Mouse (Mus musculus): ENCODE results near the gene Pja2. TPM values are rescaled to one million over a fixed set of nuclear protein-coding genes. Genes with fewer than 3 reads are reported as not detected.

Gene Pja2
- 36.0 and 39.3 TPM in 2 replicates for polyA plus RNA-seq (2015; fragmentation: Nextera tagmentation; extraction: Ambion mirVana)

DNA sequence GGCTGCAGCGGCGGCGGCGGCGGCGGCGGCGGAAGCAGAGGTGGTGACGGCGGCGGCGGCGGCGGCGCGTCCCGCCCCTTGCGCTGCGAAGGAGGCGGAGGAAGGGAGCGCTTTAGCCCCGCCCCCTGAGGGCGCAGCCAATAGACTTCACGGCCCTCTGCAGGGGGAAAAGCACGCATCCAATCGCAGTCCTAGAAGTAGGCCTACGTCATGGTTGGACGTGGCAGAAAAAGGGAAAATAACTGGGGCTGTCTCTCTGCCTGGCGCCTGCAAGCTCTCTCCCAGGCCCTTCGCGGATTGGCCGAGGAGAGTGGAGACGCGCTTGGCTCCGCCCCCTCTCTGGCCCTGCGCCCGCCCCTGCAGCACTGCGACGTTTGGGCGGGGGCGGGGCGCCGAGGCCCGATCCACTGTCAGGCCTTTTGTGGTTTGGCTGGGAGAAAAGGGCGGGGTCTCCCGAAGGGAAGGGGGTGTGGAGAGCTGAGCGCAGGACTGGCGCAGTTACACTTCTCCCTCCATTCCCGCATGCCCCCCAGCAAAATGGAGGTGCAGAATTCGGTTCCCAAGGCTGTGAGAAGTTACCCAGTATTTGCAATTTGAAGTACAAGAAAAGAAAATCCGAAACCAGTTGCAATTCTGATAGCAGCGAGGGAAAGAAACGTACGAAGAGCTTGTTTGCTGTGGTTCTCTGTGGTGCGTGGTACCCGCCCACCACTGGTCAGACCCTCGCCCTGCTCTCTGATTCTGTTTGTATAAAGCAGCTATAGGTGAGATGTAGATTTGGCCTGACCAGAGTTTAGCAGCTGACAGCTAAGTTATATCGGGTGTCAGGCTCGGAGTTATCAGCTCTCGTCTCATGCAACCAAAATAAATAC, at the start of gene Pja2:
TSS of gene Pja2 (minus strand) at position 19 of the 872 bp plus-strand sequence.
- Histone ChIP-seq H3K27ac (ENCODE audit: low read depth, low read length) (peak within 1 kb of the TSS; percentile 98), H3K27me3 (replicated peaks; ENCODE audit: control insufficient read depth, insufficient read depth, low read length) (no peaks in the 10 kb centered on the region), H3K9me3 (ENCODE audit: control insufficient read depth) (no peaks in the 10 kb centered on the region), H3K4me1 (replicated peaks; ENCODE audit: control insufficient read depth, insufficient read depth, low read length) (no peaks in the 10 kb centered on the region), H3K4me3 (ENCODE audit: low read depth, low read length) (peak within 1 kb of the TSS; percentile 94), H3K36me3 (ENCODE audit: control insufficient read depth, insufficient read depth) (no peaks in the 10 kb centered on the region), H3K4me2 (replicated peaks; ENCODE audit: low read depth) (peak within 1 kb of the TSS; percentile 80), H3K9ac (ENCODE audit: low read depth, low read length) (peak within 1 kb of the TSS; percentile 96)
- no peak for TF ChIP-seq CTCF (IDR thresholded peaks at IDR 0.05; ENCODE audit: low read depth)
- ATAC-seq = peak; percentile 100
- WGBS = under 1% methylated on average over 58 of the region's 60 CpGs

DNA sequence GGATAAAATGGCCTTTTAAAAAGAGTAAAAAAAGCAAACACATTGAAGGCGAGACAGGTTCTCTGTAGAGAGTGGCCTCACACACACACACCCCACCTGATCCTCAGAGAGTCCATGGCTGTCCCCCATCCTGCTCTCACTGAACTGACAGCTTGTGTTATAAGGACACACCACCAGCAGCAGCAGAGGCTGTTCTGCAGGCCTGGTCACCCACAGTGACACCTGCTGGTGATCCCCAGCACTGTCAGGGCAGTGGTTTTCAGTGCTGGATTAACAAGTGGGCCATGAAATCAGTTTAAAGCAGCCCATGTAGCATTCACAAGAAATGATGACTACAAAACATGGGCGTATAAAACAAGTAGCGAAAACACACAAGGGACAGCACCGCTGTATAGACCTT, 43.6 kb upstream of the Pja2 start:
- no peaks in the 10 kb centered on the region for H3K27me3 ChIP-seq (replicated peaks; ENCODE audit: control insufficient read depth, insufficient read depth, low read length)
- H3K9ac ChIP-seq (ENCODE audit: low read depth, low read length) = no peak overlapping the region
- ATAC-seq = 0 out of 2 replicates have a peak, but pooled peaks have one; percentile 22
- TF ChIP-seq CTCF (IDR thresholded peaks at IDR 0.05; ENCODE audit: low read depth) = peak; percentile 94
- no peak overlapping the region for H3K4me2 ChIP-seq (replicated peaks; ENCODE audit: low read depth)
- H3K4me1 ChIP-seq (replicated peaks; ENCODE audit: control insufficient read depth, insufficient read depth, low read length) = no peaks in the 10 kb centered on the region
- H3K27ac ChIP-seq (ENCODE audit: low read depth, low read length) = no peak overlapping the region
- no peaks in the 10 kb centered on the region for H3K36me3 ChIP-seq (ENCODE audit: control insufficient read depth, insufficient read depth)
- 70% methylated on average over 4 of the region's 4 CpGs for WGBS
- H3K4me3 ChIP-seq (ENCODE audit: low read depth, low read length) = no peak overlapping the region
- H3K9me3 ChIP-seq (ENCODE audit: control insufficient read depth) = no peaks in the 10 kb centered on the region

DNA sequence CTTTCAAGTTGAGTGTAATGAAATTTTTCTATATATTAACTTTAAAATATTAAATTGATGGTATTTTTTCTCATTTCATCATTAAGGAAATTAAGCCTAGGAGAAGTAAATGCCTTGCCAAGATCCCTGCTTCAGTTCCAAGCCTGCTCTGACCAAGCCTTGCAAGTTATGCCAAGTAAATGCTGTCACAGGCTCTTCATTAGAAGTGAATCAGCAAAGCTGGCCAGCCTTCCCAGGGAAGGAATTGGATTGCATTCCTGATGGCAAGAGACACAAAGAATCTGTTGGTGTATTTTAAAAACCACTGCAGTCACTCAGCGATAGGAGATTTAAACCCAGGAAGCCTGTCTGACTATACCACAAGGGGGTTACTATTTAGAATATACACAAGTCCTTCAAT, 32.0 kb upstream of the Pja2 start:
- no peak for ATAC-seq
- TF ChIP-seq CTCF (IDR thresholded peaks at IDR 0.05; ENCODE audit: low read depth) = no peak
- Histone ChIP-seq H3K27me3 (replicated peaks; ENCODE audit: control insufficient read depth, insufficient read depth, low read length) (no peaks in the 10 kb centered on the region), H3K36me3 (ENCODE audit: control insufficient read depth, insufficient read depth) (no peaks in the 10 kb centered on the region), H3K27ac (ENCODE audit: low read depth, low read length) (no peak overlapping the region), H3K9ac (ENCODE audit: low read depth, low read length) (no peak overlapping the region), H3K9me3 (ENCODE audit: control insufficient read depth) (no peaks in the 10 kb centered on the region), H3K4me3 (ENCODE audit: low read depth, low read length) (no peak overlapping the region), H3K4me1 (replicated peaks; ENCODE audit: control insufficient read depth, insufficient read depth, low read length) (no peaks in the 10 kb centered on the region), H3K4me2 (replicated peaks; ENCODE audit: low read depth) (no peak overlapping the region)
- 76% methylated on average over 1 of the region's 1 CpGs for WGBS

GRCm38 (mm10) chr17:64362570-64362969, 30.9 kb upstream of the Pja2 start:
- H3K36me3 ChIP-seq (ENCODE audit: control insufficient read depth, insufficient read depth) = no peaks in the 10 kb centered on the region
- no peak overlapping the region for H3K4me2 ChIP-seq (replicated peaks; ENCODE audit: low read depth)
- H3K27ac ChIP-seq (ENCODE audit: low read depth, low read length) = no peak overlapping the region
- H3K9ac ChIP-seq (ENCODE audit: low read depth, low read length) = no peak overlapping the region
- 74% methylated on average over 5 of the region's 5 CpGs for WGBS
- H3K27me3 ChIP-seq (replicated peaks; ENCODE audit: control insufficient read depth, insufficient read depth, low read length) = no peaks in the 10 kb centered on the region
- no peak overlapping the region for H3K4me3 ChIP-seq (ENCODE audit: low read depth, low read length)
- no peak for TF ChIP-seq CTCF (IDR thresholded peaks at IDR 0.05; ENCODE audit: low read depth)
- no peaks in the 10 kb centered on the region for H3K4me1 ChIP-seq (replicated peaks; ENCODE audit: control insufficient read depth, insufficient read depth, low read length)
- no peaks in the 10 kb centered on the region for H3K9me3 ChIP-seq (ENCODE audit: control insufficient read depth)
- no peak for ATAC-seq

DNA sequence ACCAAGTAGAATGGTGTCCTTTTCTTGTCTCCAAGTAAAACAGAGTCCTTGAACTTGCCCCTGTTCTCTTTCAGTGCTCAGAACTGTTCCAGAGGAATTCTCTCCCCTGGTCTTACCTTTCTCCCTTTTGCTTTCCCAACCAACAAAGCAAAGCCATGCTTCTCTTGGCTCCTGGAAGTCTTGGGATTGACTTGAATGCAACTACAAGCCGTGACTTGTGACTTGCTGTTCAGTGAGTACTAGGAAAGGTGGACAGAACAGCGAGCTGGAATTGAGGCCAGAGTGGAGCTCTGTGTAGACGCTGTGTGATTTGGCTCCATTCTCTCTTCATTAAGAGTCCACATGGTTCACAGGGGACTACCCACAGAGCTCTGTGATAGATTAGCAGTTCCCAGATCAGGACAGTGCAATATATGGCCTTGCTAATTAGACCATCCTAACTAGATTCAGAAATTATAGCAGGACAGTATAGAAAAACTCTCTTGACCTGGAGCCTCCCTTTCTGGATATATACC, 30.3 kb upstream of the Pja2 start:
- WGBS = 87% methylated on average over 3 of the region's 3 CpGs
- H3K27me3 ChIP-seq (replicated peaks; ENCODE audit: control insufficient read depth, insufficient read depth, low read length) = no peaks in the 10 kb centered on the region
- H3K9me3 ChIP-seq (ENCODE audit: control insufficient read depth) = no peaks in the 10 kb centered on the region
- H3K9ac ChIP-seq (ENCODE audit: low read depth, low read length) = no peak overlapping the region
- no peaks in the 10 kb centered on the region for H3K36me3 ChIP-seq (ENCODE audit: control insufficient read depth, insufficient read depth)
- H3K4me1 ChIP-seq (replicated peaks; ENCODE audit: control insufficient read depth, insufficient read depth, low read length) = no peaks in the 10 kb centered on the region
- no peak overlapping the region for H3K4me2 ChIP-seq (replicated peaks; ENCODE audit: low read depth)
- TF ChIP-seq CTCF (IDR thresholded peaks at IDR 0.05; ENCODE audit: low read depth) = no peak
- no peak overlapping the region for H3K27ac ChIP-seq (ENCODE audit: low read depth, low read length)
- H3K4me3 ChIP-seq (ENCODE audit: low read depth, low read length) = no peak overlapping the region
- ATAC-seq = no peak

DNA sequence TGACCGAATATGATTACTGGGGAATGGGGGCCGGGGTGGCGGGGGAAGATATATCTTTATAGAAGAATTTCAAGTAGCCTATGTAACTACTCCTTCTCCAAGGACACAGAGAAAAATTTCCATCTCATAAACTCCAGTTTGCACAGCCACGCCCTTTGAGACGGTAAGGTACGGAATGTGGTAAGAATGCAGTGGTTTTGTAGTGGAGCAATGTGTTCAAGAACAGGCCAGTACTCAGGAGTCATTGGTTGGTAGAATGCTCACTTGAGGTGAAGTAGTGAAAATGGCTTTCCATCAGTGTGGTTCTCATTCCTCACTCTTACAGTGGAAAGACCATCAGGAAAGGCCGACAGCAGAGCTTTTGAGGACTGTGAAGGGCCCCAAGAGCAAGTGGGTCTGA, 22.2 kb upstream of the Pja2 start:
- Histone ChIP-seq H3K27ac (ENCODE audit: low read depth, low read length) (no peak overlapping the region), H3K9ac (ENCODE audit: low read depth, low read length) (no peak overlapping the region), H3K4me2 (replicated peaks; ENCODE audit: low read depth) (no peak overlapping the region), H3K27me3 (replicated peaks; ENCODE audit: control insufficient read depth, insufficient read depth, low read length) (no peaks in the 10 kb centered on the region), H3K9me3 (ENCODE audit: control insufficient read depth) (no peaks in the 10 kb centered on the region), H3K4me1 (replicated peaks; ENCODE audit: control insufficient read depth, insufficient read depth, low read length) (no peaks in the 10 kb centered on the region), H3K4me3 (ENCODE audit: low read depth, low read length) (no peak overlapping the region), H3K36me3 (ENCODE audit: control insufficient read depth, insufficient read depth) (no peaks in the 10 kb centered on the region)
- no peak for ATAC-seq
- no peak for TF ChIP-seq CTCF (IDR thresholded peaks at IDR 0.05; ENCODE audit: low read depth)
- 87% methylated on average over 7 of the region's 7 CpGs for WGBS
